Mouse (Mus musculus) cerebellum, postnatal 25 days (tissue): ENCODE results near the gene Nek6.
A peak's percentile ranks its signal among the peaks of the same experiment; 100 is the strongest.

Source experiments
- DNase-seq, 2 experiments: peaks; one replicate each; pipeline ENCODE4 v3.0.0; 2021; ENCODE audit warnings: mixed read lengths in 2 of 2

Nek6 gene

DNA sequence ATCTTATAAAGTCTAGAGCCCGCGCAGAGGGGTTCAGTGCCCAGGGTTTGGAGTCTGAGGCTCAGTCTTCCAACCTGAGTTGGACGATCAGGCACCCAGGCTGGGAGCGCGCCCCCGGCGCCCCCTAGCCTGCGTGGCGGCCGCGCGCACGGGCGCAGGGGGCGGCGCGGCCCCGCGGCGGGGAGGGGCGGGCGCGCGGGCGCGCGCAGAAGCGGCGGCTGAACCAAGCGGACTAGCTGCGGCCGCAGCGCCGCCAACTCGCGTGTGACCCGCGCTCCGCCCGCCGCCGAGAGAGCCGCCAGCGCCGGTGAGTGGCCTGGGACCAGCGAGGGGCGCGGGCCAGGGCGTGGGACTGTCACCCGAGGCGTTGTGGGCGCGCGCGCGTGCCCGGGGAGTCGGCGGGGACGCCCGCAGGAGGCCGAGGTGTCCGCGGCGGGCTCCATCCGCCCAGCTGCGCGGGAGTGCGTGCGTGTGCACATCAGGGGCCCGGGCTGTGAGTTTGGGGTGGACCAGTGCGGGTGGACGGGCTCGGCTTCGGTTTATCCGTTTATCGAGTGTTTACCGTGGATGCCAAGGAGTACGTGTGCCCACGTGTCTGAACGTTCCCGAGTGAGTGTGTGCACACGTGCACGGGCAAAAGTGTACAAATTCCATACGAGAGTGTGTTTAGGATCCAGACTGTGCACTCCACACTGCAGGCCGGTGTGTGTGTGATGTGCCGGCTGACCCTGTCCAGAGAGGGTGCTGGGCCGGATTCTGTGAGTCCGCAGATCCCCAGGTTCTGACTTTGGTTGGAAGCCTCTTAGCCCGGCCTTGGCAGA, at the start of gene Nek6:
TSS of gene Nek6 (plus strand) at position 157 of the 821 bp plus-strand sequence.
- DNase-seq = peak; percentile 78 to 82

DNA sequence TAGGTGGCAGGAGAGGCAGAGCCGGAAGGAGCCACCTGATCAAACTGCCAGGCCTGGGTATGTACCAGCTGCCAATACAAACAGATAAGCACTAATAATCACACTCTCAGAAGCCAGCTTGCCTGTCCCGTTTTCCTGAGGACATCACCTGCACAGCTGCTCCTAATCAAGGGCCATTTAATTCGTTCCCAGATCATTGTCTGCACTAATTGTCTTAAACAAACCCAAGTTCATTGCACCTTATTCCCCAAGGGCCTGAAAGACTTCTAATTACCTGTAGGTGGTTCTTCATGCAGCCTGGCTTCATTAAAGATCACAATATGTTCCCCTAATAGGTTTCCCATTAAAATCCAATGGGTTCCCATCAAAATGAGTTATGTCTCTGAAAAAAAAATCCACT, 49.1 kb upstream of the Nek6 start:
- no peak for DNase-seq

DNA sequence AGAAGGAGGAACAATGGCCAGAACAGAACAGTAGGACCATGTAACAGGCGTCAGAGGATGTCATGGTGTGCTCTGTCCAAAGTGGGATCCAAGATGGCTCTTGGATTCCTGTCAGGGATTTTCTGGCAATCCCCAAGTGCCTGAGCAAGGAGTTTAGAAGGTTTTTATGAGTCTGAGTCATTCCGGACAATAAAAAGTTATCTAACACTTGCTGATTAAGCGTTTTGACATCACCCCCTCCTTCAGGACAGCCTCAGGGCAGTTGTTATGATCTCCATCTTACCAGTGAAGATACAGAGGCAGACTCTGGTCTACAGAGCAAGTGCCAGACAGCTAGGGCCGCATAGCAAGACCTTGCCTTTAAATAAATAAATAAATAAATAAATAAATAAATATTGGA, 42.6 kb upstream of the Nek6 start:
- no peak for DNase-seq

DNA sequence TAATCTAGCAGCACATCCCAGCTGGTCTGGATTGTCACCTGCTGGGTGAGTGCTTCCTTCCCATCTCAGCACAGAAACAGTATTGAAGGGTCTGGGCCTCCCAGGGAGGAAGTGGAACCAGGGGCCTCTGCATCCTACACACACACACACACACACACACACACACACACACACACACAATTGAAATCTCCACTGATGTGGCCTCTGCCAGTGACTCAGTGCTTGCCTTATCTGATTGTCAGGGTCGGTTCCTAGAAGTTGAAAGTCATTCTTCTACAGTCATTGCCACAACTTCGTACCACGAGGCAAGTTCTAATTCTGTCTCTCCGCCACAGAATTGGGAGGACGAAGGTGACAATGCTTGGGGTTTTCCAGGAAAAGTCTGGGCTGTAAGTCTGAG, 39.7 kb upstream of the Nek6 start:
- DNase-seq = no peak

DNA sequence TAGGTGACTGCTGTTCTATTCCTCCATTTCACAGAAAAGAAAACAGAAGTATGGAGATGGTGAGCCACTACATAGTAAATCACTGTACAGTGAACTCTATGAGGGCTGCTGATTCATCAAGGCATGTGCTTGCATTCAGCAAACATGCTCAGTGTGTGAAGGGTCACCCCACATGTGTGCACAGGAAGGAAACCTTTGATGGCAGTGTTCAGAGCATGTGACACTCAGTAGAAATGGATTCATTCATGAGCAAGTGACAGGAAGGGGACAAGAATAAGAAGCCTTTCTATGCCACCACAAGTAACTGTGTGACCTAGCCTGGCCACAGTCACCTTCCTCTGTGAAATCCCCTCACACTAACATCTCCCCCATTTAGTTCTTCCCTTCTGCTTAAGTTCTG, 38.6 kb upstream of the Nek6 start:
- DNase-seq = no peak

DNA sequence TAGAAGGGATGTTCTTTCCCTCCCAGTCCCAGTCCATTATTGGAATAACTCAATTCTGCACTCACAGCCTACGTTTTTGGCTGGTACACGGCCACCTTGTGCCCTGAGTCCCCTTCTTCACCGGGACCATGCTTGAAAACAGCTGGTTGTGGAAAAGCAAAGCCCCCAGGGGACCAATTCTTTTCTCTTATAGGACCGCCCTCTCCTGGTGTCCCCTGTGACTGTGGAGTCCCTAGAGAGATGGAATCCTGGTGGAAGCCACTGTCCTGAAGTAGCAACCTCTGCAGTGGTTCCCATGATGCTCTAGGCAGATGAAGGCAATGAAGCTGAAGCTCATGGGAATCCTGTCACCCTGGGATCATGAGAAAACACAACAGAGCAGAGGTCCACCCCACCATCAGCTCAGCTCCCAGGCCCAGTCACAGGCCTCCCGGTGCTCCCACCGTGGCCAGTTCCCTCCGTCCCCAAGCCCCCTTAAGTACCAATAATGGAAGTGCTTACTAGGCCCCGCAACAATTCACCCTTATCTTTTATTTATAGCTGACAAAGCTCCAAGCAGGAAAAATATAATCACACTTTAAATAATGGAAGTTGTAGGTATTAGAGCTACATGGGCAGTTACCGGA, 34.5 kb upstream of the Nek6 start:
- no peak for DNase-seq

DNA sequence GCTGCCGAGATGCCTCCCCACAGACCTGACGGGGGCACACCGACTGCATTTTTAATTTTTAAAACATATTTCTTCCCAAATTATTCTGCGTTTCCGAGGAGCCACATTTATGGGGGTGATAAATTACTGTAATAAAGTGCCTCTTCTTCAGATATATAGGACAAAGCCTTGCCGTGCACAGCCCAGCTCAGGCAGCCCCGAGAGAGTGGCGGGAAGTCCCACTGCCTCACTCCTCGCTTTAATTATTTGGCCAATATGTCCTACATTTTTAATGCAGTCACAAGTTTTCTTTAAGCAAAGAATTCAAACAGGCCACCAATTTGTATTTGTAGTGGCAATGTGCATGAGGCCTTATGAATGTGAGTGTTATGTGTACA, 34.0 kb upstream of the Nek6 start:
- no peak for DNase-seq

DNA sequence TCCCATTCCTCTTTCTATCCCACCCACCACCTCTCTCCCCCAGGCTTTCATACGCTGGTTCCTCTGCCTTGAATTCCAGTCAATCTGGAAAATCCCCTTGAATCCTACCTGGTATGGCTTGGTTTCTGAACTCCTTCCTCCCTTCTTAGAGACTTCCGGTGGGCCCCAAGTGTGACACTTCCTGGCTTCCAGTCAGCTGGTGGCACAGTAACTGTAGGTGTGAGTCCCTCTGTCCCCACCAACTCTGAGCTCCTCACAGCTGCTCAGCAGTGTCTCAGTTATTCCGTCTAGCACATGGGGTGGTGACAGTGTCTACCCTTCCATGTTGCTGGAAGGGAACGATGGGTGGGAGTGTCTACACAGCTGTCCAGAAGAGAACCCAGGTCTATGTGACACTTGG, 32.8 kb upstream of the Nek6 start:
- no peak for DNase-seq

DNA sequence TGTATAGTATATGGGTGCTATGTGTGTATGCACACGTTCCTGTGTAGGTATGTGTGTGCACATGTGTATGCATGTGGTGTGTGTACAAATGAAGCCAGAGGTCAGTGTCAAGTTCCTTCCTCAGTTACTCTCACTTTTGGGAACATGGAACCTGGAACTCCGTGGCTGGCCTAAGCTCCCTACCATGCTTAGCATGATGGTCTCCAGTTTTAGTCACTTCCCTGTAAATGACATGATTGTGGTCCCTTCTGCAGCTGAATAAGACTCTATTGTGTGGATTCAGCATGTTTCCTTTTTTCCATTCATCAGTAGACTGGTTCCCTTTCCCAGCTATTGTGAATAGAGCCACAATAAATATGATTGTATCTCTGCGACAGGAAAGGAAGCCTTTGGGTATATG, 31.9 kb upstream of the Nek6 start:
- DNase-seq = no peak

DNA sequence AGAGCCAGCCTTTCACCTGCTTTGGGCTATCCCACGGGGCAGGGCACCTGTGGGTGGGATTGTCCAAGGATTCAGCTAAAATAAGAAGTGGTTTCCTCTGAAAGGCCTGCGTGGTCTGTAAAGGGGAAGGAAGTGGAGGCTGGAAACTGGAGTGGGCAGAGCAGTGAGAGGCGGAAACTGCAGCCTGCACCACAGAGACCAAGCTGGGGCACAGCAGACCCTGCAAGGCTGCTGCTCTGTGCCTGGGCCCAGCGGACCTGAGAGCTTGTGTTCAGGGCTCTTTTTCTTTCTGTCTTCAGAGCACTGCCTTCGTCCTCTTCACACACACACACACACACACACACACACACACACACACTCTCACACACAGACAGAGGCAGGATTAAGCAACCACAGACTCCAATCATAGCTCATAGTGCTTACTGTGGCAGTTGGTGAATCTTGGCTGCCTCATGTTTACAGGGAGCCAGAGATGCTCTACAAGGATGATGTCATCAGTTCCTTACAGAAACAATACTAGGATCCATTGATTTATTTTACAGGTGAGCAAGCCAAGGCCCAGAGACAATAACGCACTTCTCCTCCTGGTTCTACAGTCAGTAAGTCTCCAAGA, 30.2 kb upstream of the Nek6 start:
- DNase-seq = no peak

DNA sequence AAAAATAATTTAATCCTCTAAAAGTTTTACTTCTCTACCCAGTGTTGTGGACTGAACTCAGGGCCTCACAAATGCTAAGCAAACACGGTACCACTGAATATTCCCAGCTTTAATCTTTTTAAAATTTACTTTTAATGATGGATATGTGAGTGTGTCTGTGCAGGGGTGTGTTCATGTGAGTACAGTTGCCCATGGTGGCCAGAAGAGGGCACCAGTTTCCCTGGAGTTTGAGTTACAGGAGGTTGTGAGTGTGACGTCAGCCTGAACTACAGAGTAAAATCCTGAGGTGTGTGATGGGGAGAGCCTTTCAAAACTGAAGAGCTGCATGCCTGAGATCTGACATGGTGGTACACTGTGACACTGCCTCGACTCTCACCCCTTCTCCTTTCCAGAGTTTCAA, 29.3 kb upstream of the Nek6 start:
- DNase-seq = no peak

DNA sequence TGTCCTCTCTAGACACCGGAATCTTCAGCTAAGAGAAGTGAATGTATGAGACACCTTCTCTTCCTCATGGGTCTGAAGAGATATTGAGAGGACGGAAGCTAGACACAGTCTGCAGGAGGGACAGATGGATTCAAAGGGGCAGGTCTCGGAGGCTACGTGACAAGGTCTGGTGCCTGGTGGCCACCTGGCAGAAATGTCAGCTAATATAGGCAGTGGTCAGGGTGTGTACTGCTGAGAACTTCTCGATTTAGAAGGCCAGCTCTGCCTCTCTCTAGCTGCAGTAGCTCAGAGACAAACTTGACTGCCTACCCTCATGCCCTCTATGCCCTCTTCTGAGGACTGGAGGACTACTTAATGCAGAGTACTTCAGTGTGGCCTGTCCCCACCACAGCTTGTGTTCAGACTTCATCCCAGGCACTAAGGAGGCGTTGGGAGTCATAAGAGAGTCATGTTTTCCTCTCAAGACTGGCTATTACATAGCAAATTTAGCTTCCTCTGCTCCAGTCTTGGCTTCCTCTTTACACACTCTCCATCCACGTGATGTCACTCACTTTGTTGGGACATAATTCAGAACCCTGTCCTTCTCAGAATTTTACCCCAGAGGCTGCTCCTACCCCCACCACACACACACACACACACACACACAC, 28.3 kb upstream of the Nek6 start:
- no peak for DNase-seq

DNA sequence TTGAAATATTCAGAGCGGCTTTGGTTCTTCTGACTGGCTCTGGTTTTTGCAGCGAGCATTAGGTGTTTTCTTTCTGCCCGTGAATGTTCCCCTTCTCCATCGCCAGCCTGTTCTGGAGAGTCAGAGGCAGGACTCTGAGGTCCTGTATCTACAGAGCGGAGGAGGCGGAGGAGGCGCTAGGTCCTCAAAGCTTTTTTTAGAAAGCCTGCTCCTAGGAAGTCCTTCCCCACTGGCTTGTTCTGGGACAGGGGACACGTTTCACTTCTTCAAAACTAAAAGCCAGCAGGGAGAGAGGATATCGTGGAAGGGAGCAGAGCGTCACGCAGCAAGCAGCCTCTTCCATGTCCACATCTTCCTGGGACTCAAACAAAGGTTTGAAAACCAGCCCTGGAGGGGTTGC, 26.9 kb upstream of the Nek6 start:
- no peak for DNase-seq

DNA sequence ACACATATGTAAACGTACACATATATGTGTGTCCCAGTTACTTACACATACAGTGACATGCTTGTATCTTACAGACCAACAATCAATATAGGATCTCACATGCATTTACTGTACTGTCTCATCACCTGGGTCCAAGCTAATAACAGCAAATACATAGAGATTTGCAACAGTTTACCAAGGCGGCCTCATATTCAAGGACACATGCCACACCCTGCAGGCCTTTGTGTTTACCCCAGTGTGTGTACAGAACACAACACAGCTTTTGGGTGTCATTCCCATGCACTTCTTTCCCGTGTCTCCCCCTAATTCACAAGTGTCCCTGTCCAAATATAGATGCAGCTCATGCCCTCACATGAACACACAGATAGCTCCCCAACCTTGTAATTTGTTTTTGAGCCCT, 26.0 kb upstream of the Nek6 start:
- DNase-seq = no peak

DNA sequence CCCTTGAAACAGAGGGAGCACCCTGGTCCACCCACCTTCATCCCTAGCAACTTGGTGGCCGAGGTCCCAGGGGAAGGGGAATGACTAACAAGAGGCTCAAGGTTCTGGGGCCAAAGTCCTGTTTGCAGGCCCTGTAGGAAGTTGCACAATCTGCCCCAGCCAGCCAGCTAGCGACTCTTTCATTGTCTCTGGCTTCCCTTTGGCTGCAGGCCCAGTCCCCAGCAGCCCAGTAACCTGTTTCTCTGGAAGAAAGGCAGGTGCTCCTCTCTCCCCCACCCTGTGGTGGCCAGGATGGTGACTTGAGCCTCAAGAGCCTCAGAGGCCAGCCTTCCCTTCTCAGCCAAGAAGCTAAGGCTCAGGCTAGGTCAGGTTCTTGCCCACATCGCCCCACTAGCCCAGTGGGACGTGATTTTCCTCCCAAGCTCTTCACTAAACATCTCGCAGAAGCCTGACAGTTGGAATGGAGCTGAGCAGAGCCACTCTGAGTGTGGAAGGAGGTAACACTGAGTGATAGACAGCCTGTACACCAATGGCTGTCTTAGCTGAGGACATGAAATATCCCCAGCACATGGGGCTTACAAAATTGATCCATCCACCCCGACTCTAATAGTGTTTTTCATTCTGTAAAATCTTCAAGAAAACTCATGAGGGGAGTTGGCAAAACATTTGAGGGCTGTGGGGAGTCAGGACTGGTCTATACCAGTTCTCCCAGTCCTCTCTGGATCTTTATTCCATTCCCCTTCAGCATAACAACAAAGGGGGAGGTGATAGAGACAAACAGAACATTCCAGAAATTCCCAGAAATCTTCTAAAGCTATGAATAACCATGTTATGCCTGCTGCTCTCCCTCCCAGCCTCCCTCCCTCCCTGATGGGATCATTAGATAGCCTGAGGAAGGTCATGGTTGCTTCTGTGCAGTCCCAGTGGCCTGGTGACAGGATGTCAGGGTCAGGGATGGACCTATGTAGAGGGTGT, 25.2 kb upstream of the Nek6 start:
- peak; percentile 75 to 86 for DNase-seq

DNA sequence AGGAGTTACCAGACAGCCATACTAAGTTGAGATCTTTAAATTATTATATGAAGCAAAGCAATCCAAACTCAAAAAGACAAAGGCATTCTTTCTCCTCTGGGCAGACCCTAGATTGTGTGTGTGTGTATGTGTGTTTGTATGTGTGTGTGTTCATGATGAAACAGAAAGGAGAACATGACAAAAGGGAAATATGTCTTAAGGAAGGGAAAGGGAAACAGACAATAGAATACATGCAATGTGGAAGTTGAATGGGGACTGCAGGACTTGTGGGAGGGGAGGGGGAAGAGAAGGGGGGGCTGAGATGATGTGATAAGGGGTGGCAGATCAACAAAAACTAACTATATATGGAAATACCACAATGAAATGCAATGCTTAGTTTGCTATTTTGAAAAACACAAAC, 13.8 kb upstream of the Nek6 start:
- DNase-seq = no peak

DNA sequence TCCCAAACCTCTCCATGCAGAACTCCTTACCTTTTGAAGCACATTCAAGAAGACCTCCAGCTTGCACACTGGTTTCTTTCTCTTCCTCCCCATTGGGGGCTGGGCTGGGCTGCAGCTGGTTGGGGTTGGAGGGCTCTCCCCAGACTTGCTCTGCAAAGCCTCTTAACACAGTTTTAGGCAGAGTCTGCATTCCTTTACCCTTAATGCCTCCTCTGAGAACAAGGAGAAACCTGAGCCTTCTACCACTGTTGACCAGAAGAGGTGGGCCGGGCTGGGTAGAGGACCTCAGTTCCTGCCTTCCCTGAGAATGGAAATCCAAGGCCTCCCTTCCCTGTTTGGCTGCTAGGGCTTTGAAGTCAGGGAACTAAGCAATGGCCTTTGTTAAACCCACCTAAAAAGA, 9.8 kb upstream of the Nek6 start:
- DNase-seq = no peak

DNA sequence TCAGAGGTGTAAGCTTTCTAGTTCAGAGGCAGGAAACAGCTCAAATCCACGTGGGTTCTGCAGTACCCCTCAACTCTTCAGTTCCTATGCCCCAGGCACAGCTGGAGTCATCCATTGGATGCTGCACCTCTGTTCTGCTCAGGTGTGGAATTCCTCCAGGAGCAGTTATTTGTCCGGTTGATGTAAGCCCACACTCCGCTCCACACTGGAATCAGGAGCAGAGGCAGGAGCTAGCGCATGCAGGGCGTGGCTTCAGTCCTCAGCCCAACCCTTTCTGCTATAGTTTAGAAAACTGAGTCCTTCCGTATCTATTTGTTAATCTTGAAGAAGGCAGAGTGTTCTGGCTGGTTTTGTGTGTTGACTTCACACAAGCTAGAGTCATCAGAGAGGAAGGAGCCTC, 9.3 kb upstream of the Nek6 start:
- no peak for DNase-seq

DNA sequence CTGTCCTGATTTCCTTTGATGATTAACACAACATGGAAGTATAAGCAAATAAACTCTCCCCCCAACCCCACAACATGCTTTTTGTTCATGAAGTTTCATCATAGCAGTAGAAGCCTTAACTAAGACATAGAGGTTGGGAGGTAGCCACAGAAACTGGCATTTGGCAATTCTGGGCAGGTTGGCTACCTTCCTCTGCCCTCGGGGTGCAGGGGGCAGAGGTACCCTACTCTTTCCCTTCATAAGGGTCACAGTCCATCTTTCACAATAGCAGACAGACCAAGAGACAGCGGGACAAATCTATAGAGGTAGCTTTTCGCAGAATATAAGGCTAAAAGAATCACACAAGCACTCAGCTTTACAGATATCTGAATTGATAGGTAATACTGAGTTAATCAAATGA, 8.7 kb upstream of the Nek6 start:
- DNase-seq = no peak

DNA sequence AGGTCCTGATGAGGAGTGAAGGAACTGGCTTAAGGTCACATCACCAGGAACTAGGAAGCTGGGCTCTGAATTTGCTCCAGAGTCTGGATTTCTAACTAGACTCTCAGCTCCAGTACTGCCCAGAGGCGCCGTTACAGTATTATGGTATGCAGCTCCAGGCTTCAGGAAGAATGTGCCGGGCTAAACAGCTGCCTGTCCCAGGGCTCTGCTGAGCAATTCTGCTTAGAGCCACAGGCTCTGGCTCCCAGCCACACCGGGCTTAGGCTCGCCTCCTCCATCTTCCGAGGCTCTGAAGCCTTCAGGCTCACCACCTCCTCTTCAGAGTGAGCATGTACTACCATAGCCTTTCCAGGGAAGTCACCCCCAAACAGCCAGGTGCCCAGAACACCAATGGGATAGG, 7.1 kb upstream of the Nek6 start:
- peak in 1 of 2 experiments; percentile 40 for DNase-seq

DNA sequence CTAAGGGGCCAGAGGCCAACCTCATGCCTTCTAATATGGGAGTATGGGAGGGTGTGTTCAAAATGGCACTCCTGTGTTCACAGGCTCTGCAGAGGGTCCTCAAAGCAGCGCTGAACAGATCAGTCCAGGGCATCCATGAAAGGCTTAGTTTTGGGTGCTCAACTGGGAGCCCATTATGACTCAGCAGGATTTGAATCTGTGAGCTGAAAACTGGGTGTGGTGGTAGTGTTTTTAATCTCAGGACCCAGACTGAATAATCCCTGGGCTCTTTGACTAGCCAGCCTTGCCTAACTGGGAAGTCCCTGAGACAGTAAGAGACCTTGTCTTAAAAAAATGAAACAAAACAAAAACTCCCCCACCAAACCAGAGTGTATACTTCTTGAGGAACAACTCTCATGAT, 4.3 kb upstream of the Nek6 start:
- no peak for DNase-seq

DNA sequence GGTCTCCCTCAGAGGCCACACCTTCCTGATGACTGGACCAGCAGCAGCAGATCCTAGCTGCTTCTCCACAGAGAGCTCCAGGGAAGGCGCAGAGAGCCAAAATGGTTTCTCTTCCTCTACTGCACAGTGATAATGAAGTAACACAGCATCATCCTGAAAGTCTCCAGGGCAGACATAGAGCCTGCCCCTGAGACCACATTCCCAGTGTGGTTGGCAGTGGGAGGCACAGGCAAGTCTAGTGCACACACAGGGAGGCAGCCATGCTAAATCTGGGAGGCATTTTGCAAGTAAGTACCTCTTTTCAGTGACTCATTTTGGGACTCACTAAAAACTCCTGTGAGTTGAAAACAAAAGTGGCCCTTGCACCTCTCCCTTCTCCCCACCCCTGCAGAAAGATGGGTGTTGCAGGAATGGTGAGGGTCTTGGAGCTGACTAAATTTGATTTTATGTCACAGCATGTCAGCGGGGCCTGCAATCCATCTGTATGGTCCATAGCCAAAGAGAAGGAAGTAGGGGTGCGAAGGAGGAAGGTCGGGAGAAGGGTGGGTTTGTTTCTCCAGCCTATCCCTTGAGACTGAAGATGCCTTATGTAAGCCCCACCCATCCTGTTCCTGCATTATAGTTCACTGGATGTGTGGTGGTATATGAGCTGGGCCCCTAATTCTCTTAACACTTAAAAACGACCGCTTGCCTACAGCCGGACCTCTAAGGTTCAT, 2.3 kb upstream of the Nek6 start:
- DNase-seq = no peak
